Mouse (Mus musculus): ENCODE data around the gene Pax9.

Gene Pax9

GRCm38 (mm10) chr12:56697785-56698184, 6.2 kb downstream of the Pax9 start:
- no peak for DNase-seq

DNA sequence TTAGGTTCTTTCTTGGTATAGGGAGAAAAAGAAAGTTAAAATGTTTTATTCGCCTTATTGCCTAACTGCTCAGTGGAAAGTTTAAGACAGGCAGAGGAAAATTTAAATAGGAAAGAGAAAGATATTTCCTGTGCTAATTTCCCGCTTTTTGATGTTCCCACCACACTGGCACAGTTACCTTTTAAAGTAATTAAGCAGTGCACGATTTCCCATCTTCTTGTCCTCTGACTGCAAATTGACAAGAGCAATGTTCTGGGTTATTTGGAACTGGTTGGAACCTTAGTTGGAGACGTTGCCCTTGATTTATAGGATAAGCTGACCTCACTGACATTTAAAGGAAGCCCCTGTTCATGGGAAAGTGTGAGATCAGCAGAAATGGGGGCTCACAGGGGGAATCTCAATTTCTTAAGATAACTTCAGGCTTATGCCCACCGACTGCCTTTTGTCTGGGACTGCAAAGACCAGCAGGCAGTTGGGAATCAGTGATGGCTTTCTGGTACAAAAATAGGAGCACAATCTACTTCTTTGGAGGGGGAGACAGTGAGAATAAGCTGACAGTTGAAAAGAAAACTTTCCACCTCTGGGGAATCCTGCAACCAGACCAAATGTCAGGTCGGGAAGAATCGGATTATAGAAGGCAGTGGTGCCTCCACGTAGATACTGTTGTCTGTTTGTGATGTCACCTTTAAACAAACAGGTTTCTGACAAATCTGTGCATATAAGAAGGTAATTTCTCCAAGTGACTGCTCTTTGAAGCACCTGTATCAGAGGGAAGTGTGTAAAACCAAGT, 6.8 kb downstream of the Pax9 start:
- no peak for DNase-seq

- DNase-seq, result no peak
These were observed 7.8 kb downstream of the Pax9 start for GRCm38 (mm10) chr12:56699351-56699750.

GRCm38 (mm10) chr12:56699915-56700900, 8.6 kb downstream of the Pax9 start:
- DNase-seq, result no peak

DNA sequence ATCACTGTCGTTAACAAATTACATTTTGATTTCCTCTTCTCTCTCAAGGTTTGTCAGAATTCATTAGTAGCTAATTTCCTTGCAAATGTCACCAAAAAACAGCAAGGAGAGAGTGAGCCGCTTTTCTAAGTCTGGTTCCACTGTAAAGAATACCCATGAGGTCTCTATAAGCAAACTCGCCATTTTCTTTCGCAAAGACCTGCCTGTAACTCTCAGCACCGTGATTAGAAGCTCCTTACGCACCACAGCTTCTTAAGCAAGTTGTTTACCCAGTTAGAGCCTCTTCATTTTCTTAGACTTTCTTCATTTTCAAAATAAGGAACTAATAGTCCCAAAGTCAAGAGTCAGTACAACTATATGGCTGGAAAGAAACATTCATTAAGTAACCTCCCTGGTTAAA, 9.4 kb downstream of the Pax9 start:
- DNase-seq, result no peak

- no peak for DNase-seq
These were observed 26.6 kb downstream of the Pax9 start for GRCm38 (mm10) chr12:56717971-56718706.

- DNase-seq, result no peak
These were observed 27.1 kb downstream of the Pax9 start for GRCm38 (mm10) chr12:56718707-56719051.

- DNase-seq, result no peak
These were observed 36.1 kb downstream of the Pax9 start for GRCm38 (mm10) chr12:56727631-56728030.

DNA sequence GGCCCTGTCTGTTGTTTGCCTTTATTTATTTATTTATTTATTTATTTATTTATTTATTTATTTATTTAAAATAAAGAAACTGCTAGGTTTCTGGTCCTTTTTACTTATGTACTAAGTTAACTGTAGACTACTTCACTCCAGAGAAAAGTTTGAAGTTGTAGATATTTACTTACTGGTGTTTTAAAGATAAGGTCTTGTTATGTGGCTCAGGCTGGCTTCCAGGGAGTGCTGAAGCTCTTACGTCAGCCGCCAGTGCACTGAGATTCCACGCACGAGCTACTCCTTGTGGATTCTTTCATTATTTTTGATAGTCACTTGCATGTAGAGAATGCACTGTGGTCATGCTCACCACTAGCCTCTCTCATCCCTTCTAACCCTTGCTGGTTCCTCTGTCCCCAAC, 45.5 kb downstream of the Pax9 start:
- DNase-seq, result no peak
